Mouse (Mus musculus) embryonic fibroblast, embryonic 13.5 days (primary cell): Measurements from ENCODE around the gene Olfr890.

Experiments used
- CTCF ChIP-seq: IDR thresholded peaks from 2 replicates; pipeline ENCODE4 v1.5.1; 2011; ENCODE audit warnings: mild to moderate bottlenecking, control low read depth, low read length, moderate library complexity, borderline replicate concordance; ENCODE audit not compliant: insufficient read depth
- POLR2A ChIP-seq: IDR thresholded peaks from 2 replicates; pipeline ENCODE4 v1.6.1; 2011; ENCODE audit warnings: low read depth, mild to moderate bottlenecking, control low read depth, low read length, moderate library complexity

GRCm38 (mm10) chr9:38180721-38181120, 38.4 kb downstream of the Olfr890 start, which contains the start of gene Olfr891:
- TF ChIP-seq POLR2A (no peak), CTCF (no peak)
